Mouse (Mus musculus): ENCODE measurements at regions not wholly inside any gene's neighbourhood (a gene's known extent, or its start where the extent isn't known, plus 50 kb on each side); places are given as distances from the start of the nearest gene placed in this dataset.

DNA sequence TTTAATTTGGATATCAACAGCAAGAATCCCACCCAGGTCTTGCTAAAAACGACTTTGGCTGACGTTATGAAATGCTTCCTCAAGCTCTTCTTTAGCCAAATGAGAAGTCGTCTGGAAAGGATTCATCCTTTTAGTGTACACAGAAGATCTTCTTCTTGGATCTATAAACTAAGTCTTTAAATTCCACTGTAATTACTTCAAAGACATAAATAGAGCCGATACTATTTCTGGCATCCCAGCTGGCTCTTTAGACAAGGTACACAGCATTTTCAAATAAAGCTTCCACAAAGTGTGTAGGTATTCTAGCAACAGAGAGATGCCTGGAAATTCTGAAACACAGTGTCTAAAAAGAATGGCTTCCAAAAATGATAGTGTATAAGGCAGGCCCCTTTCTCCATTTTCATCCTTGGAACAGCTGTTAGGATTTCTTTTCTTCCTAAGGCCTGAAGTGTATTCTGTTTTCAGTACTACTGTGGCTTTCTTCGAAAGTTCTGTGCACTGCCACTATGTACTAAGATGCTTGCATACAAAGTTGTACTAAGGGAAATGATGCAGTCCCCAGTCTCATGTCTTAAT lies 371.4 kb downstream of the Inhba start:
- no peak for TF ChIP-seq CTCF (IDR thresholded peaks at IDR 0.05; ENCODE audit: borderline replicate concordance, insufficient read depth, low read length)
- no peak for TF ChIP-seq POLR2A (IDR thresholded peaks at IDR 0.05; ENCODE audit: low read depth, low read length)
